Mouse (Mus musculus): ENCODE measurements at regions not wholly inside any gene's neighbourhood (a gene's known extent, or its start where the extent isn't known, plus 50 kb on each side); places are given as distances from the start of the nearest gene placed in this dataset.

DNA sequence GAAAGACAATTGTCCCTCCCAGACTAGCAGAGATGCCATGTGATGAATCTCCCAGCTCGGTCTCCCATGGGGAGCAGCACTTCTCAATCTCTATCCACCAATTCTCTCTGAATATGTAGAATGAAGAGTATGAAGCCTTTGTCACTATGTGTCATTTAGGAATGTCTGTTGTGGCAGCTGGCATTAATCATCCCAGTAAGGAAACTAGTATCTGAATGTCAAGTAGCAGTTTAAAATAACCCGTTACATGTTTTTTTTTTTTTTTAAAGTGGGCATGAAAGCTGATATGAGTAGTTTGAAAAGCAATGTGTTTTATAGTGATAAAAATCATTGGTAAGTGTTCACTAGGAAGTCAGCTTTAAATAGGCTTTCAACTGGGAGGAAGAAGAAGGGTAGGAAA lies 58.4 kb upstream of the Dcbld2 start:
- TF ChIP-seq CTCF (IDR thresholded peaks at IDR 0.05; ENCODE audit: control insufficient read depth, insufficient read depth, insufficient read length) (no peak), USF1 (IDR thresholded peaks at IDR 0.05; ENCODE audit: low read depth) (no peak), MYOD1 (IDR thresholded peaks at IDR 0.05; ENCODE audit: control insufficient read depth, insufficient read length, low read depth) (peak; percentile 39), MAX (IDR thresholded peaks at IDR 0.05) (no peak), FOSL1 (IDR thresholded peaks at IDR 0.05; ENCODE audit: insufficient read depth, low read length, poor library complexity, severe bottlenecking) (no peak), CEBPB (IDR thresholded peaks at IDR 0.05; ENCODE audit: low read depth) (no peak), MYOG (IDR thresholded peaks at IDR 0.05; ENCODE audit: control insufficient read depth, extremely low read depth, insufficient read length) (no peak)

All from C2C12 (cell line).